Mouse (Mus musculus) lung, postnatal 10 days (tissue): ENCODE data around the gene Slc39a3.
"Not testable (repeated sequence)": the region's sequence is repeated elsewhere in the genome, so short reads cannot be mapped to it uniquely, and the experiment has no call there.

Source experiments
- DNase-seq: peaks from one replicate; pipeline ENCODE4 v3.0.0; 2021

The Slc39a3 gene

GRCm38 (mm10) chr10:81000197-81001062 lies 36.8 kb downstream of the Slc39a3 start:
- no peak for DNase-seq

- DNase-seq = peak; percentile 93
These were observed 37.6 kb downstream of the Slc39a3 start for GRCm38 (mm10) chr10:80999362-81000196.

GRCm38 (mm10) chr10:80998778-80999177 lies 38.4 kb downstream of the Slc39a3 start:
- peak; percentile 72 for DNase-seq

GRCm38 (mm10) chr10:80998021-80998420 lies 39.2 kb downstream of the Slc39a3 start:
- DNase-seq = peak; percentile 1

GRCm38 (mm10) chr10:80997332-80997731 lies 39.9 kb downstream of the Slc39a3 start:
- DNase-seq = no peak

GRCm38 (mm10) chr10:80996501-80996900 lies 40.7 kb downstream of the Slc39a3 start:
- no peak for DNase-seq

GRCm38 (mm10) chr10:80995091-80995632 lies 42.1 kb downstream of the Slc39a3 start:
- DNase-seq = peak; percentile 90

- DNase-seq = no peak
These were observed 42.6 kb downstream of the Slc39a3 start for GRCm38 (mm10) chr10:80994621-80995020.

- DNase-seq = no peak
These were observed 44.0 kb downstream of the Slc39a3 start for GRCm38 (mm10) chr10:80993276-80993675.

GRCm38 (mm10) chr10:80991945-80992344 lies 45.3 kb downstream of the Slc39a3 start:
- DNase-seq = no peak

GRCm38 (mm10) chr10:80991007-80991406 lies 46.2 kb downstream of the Slc39a3 start:
- no peak for DNase-seq

- peak; percentile 6 for DNase-seq
These were observed 46.8 kb downstream of the Slc39a3 start for GRCm38 (mm10) chr10:80990406-80990805.

GRCm38 (mm10) chr10:80989854-80990253 lies 47.4 kb downstream of the Slc39a3 start:
- DNase-seq = not testable (repeated sequence)

- DNase-seq = peak; percentile 27
These were observed 47.8 kb downstream of the Slc39a3 start for GRCm38 (mm10) chr10:80989446-80989845.

GRCm38 (mm10) chr10:80987709-80988441 lies 49.4 kb downstream of the Slc39a3 start:
- DNase-seq = peak; percentile 93

GRCm38 (mm10) chr10:80986754-80987153 lies 50.5 kb downstream of the Slc39a3 start:
- DNase-seq = peak; percentile 37

GRCm38 (mm10) chr10:80985970-80986701 lies 51.1 kb downstream of the Slc39a3 start:
- no peak for DNase-seq

- peak; percentile 67 for DNase-seq
These were observed 51.8 kb downstream of the Slc39a3 start for GRCm38 (mm10) chr10:80985241-80985969.

GRCm38 (mm10) chr10:80984223-80984622 lies 53.0 kb downstream of the Slc39a3 start:
- no peak for DNase-seq

GRCm38 (mm10) chr10:80982381-80982780 lies 54.8 kb downstream of the Slc39a3 start:
- DNase-seq = no peak

GRCm38 (mm10) chr10:80981564-80982112 lies 55.6 kb downstream of the Slc39a3 start:
- no peak for DNase-seq
